Mouse (Mus musculus) limb, embryonic 14.5 days (tissue): ENCODE results near the gene Dhx37. TPM values are rescaled to one million over a fixed set of nuclear protein-coding genes. Genes with fewer than 3 reads are reported as not detected.
"Not testable (repeated sequence)": the region's sequence is repeated elsewhere in the genome, so short reads cannot be mapped to it uniquely, and the experiment has no call there.

Experiments used
- ATAC-seq: fragments of 200-750 bp; cut with Nextera tagmentation; 2 replicates; pipeline ENCODE4 v1.8.0; 2017; ENCODE audit warnings: low read depth, moderate number of reproducible peaks, moderate TSS enrichment; ENCODE audit not compliant: low FRiP score
- DNase-seq: peaks from one replicate; pipeline ENCODE4 v3.0.0-alpha.2; 2015; ENCODE audit warnings: low spot score
- H3K27ac ChIP-seq: fragments of 300-500 bp; sonication (generic); replicated peaks from 2 replicates; pipeline ENCODE4 v1.5.1; 2014; ENCODE audit warnings: low read depth, mild to moderate bottlenecking, low read length, moderate library complexity, mixed read lengths
- H3K27me3 ChIP-seq: fragments of 300-500 bp; sonication (generic); 2 replicates; pipeline ENCODE4 v1.6.1; 2014; ENCODE audit warnings: low read length, mixed read lengths; ENCODE audit not compliant: control insufficient read depth, insufficient read depth
- H3K36me3 ChIP-seq: fragments of 300-500 bp; sonication (generic); 2 replicates; pipeline ENCODE4 v1.6.1; 2014; ENCODE audit warnings: mild to moderate bottlenecking, low read length, moderate library complexity, mixed read lengths; ENCODE audit not compliant: control insufficient read depth, insufficient read depth
- H3K4me1 ChIP-seq: fragments of 300-500 bp; sonication (generic); 2 replicates; pipeline ENCODE4 v1.6.1; 2014; ENCODE audit warnings: antibody characterized with exemption, low read length, mixed read lengths; ENCODE audit not compliant: control insufficient read depth, insufficient read depth
- H3K4me2 ChIP-seq: fragments of 300-500 bp; sonication (generic); replicated peaks from 2 replicates; pipeline ENCODE4 v1.6.1; 2014; ENCODE audit warnings: low read depth, mild to moderate bottlenecking, low read length, moderate library complexity; ENCODE audit not compliant: severe bottlenecking
- H3K4me3 ChIP-seq: fragments of 300-500 bp; sonication (generic); replicated peaks from 2 replicates; pipeline ENCODE4 v1.5.1; 2014; ENCODE audit warnings: low read length
- H3K9ac ChIP-seq: fragments of 300-500 bp; sonication (generic); 2 replicates; pipeline ENCODE4 v1.6.1; 2014; ENCODE audit warnings: mild to moderate bottlenecking, low read depth, low read length, moderate library complexity; ENCODE audit not compliant: severe bottlenecking
- H3K9me3 ChIP-seq: fragments of 300-500 bp; sonication (generic); 2 replicates; pipeline ENCODE4 v1.6.1; 2016; ENCODE audit warnings: low read length; ENCODE audit not compliant: control insufficient read depth
- POLR2A ChIP-seq: fragments of 200-500 bp; IDR thresholded peaks from 2 replicates; pipeline ENCODE4 v1.8.0; 2012; ENCODE audit warnings: inconsistent platforms, mild to moderate bottlenecking, moderate library complexity, borderline replicate concordance; ENCODE audit not compliant: insufficient read depth, insufficient read length; ENCODE audit errors: extremely low read depth
- WGBS: fragments of 180-500 bp; shearing (Covaris S2); extraction: QIAGEN DNeasy Blood & Tissue Kit; methylation state at CpG from one replicate; pipeline ENCODE4 v1.1.7; 2014; 5-methylcytosine and 5-hydroxymethylcytosine counted together
- polyA plus RNA-seq, 2 experiments: library from polyadenylated mRNA; depleted of rRNA in 1 of 2; stranded (reverse) in 1 of 2; unstranded in 1 of 2; fragments of >200 nt; fragmentation: Nextera tagmentation in 1 of 2; extraction: Ambion mirVana in 1 of 2; gene quantifications; 2 replicates each; pipeline versions ENCODE4 v1.2.1 to v1.2.3; 2012 to 2014

Gene Dhx37
- polyA plus RNA-seq, 2 experiments = 5.4 to 21.9 TPM

DNA sequence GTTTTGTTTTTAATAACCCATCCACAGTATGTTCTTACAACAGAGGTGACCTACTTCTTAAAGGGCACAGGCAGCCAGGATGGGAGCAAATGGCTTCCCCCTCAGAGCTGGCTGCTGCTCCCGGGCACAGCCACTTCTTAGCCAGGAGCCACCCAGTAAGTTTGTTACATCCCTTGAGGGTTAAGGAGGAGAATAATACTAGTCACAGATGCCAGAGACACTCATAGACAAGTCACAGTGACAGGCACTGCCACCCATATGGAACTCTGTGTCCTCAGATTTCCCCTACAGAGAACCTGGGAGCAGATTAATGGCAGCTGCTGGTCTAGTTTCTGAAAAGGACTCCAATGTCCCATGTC, 41.3 kb downstream of the Dhx37 start:
- Histone ChIP-seq H3K4me3 (0 out of 2 replicates have a peak overlapping the region, but pooled peaks have one; percentile 38), H3K4me2 (peak overlapping the region; percentile 59), H3K27me3 (no peaks in the 10 kb centered on the region), H3K9me3 (no peaks in the 10 kb centered on the region), H3K27ac (peak overlapping the region; percentile 98), H3K4me1 (peaks cover 26% of the 10 kb centered on the region), H3K9ac (no peak overlapping the region; the same call in 1 of the 2 replicates), H3K36me3 (no peaks in the 10 kb centered on the region; the same call in 1 of the 2 replicates)
- no peak for TF ChIP-seq POLR2A
- DNase-seq = no peak
- WGBS = 36% methylated on average over 1 of the region's 1 CpGs
- ATAC-seq = peak; percentile 3

DNA sequence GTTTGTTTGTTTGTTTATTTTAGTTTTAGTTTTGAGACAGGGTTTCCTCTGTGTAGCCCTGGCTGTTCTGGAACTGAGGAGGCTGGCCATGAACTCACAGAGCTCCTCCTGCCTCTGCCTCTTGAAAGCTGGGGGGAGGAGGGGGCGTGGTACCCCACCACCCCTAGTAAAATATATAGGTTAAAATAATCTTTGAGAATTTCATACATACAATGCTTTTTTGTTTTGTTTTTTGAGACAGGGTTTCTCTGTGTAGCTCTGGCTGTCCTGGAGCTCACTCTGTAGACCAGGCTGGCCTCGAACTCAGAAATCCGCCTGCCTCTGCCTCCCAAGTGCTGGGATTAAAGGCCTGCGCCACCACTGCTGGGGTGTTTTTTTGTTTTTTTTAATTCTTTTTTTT, 41.7 kb downstream of the Dhx37 start:
- H3K9ac ChIP-seq, H3K4me2 ChIP-seq, H3K27me3 ChIP-seq, H3K4me3 ChIP-seq, H3K27ac ChIP-seq, DNase-seq, ATAC-seq, H3K9me3 ChIP-seq, H3K36me3 ChIP-seq: not testable (repeated sequence)
- peaks cover 26% of the 10 kb centered on the region for H3K4me1 ChIP-seq
- WGBS = 95% methylated on average over 4 of the region's 4 CpGs

DNA sequence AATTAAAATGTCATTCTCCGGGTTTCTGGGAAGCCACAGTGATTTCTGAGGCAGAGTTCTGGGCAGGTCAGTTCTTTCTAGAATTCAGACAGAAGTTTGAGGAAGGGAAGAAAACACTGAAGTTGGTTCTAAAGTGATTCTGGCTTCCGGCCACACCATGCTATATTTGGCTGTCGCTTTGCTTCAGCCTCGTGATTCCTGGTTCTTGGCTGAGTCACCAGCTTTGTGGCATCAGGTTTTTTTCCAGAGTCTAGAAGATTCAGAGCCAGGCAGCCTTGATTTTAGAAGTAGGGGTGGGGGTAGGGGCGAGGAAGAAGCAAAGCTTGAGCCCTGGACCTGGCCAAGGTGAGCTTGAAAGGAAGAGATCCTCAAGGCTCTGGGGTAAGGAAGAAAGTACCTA, 42.3 kb downstream of the Dhx37 start:
- H3K4me3 ChIP-seq = no peak overlapping the region
- peaks cover 26% of the 10 kb centered on the region for H3K4me1 ChIP-seq
- H3K9ac ChIP-seq = no peak overlapping the region
- DNase-seq = peak; percentile 63
- no peaks in the 10 kb centered on the region; the same call in 1 of the 2 replicates for H3K36me3 ChIP-seq
- WGBS = 77% methylated on average over 5 of the region's 5 CpGs
- H3K4me2 ChIP-seq = no peak overlapping the region
- ATAC-seq = no peak
- H3K9me3 ChIP-seq = no peaks in the 10 kb centered on the region
- H3K27ac ChIP-seq = peak overlapping the region; percentile 6; the same call in 1 of the 2 replicates
- TF ChIP-seq POLR2A = no peak
- H3K27me3 ChIP-seq = no peaks in the 10 kb centered on the region

DNA sequence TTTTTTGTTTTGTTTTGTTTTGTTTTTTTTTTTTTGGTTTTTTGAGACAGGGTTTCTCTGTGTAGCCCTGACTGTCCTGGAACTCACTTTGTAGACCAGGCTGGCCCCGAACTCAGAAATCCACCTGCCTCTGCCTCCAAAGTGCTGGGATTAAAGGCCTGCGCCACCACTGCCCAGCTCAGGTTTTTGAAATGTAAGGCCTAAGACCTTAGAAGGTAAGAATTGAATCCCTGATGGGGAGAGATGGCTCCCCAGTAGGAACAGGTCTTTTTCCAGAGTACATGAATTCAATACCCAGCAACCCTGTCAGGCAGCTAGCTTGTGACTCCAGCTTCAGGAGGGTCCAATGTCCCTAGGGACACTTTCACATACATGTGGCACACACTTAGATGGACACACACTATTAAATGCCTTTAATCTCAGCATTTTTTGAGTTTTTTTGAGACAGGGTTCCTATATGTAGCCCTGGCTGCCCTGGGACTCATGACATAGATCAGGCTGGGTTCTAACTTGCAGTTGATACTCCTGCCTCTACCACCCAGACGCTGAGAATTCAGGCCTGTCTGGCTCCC, 42.9 kb downstream of the Dhx37 start:
- Histone ChIP-seq H3K9me3 (no peaks in the 10 kb centered on the region), H3K27me3 (no peaks in the 10 kb centered on the region), H3K4me2 (no peak overlapping the region), H3K9ac (no peak overlapping the region), H3K4me1 (peaks cover 26% of the 10 kb centered on the region), H3K4me3 (no peak overlapping the region), H3K36me3 (peaks cover under 1% of the 10 kb centered on the region), H3K27ac (no peak overlapping the region; the same call in 1 of the 2 replicates)
- 90% methylated on average over 3 of the region's 3 CpGs for WGBS
- DNase-seq (no peak), ATAC-seq (no peak)
- no peak for TF ChIP-seq POLR2A

DNA sequence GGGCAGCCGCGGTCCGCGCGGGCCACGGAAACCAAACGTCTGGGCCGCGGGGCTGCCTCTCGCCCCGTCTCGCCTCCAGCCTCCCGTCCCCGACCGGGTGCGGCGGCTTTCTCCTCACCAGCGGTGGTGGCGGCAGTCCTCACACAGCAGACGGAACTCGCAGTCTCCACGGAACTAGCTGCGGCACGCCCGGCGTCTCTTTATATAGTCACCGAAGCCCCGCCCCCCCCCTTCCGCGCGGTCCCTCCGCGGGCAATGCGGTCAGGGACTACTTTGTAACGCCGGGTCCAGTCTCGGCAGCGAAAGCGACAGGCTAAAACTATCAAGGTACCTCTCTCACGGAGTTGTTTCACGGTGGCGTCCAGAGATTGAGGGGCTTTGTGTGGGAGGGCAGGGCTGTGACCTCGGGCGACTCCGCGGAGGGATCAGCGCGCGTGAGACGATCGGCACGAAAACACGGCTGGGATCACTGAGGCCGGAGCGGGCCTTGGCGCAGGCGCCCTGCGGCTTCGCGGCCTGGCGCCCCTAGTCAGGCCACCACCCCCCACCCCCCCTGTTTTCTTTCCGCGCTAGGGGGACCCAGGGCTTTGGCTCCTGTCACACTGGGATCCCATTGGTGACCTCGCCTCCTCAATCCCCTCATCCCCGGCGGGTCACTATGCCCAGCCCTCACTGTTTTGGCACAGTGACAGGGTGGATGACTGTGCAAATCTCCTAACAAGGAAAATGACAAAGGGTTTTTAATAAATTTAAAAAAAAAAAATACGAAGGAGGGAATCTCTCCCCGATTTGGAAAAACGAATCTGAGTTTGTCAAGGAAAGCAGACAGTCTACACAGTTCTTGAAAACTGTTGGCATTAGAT, 44.1 kb downstream of the Dhx37 start, which contains the start of gene Ubc:
Ubc (minus strand) TSS at position 624 of the 863 bp plus-strand sequence.
- Histone ChIP-seq H3K27me3 (no peaks in the 10 kb centered on the region), H3K4me1 (peaks cover 21% of the 10 kb centered on the region), H3K36me3 (peaks cover 12% of the 10 kb centered on the region), H3K4me3 (peak within 1 kb of the TSS; percentile 100), H3K9ac (peak within 1 kb of the TSS; percentile 98), H3K4me2 (peak within 1 kb of the TSS; percentile 77), H3K27ac (peak within 1 kb of the TSS; percentile 96), H3K9me3 (no peaks in the 10 kb centered on the region)
- TF ChIP-seq POLR2A = peak; percentile 100
- DNase-seq (peak; percentile 90), ATAC-seq (peak; percentile 66)
- WGBS = under 1% methylated on average over 68 of the region's 69 CpGs
